Mouse (Mus musculus) heart, adult 2 months (tissue): Measurements from ENCODE around the gene Pla2g4d. TPM values are rescaled to one million over a fixed set of nuclear protein-coding genes. Genes with fewer than 3 reads are reported as not detected.
"Not testable (repeated sequence)": the region's sequence is repeated elsewhere in the genome, so short reads cannot be mapped to it uniquely, and the experiment has no call there.

Experiments used
- DNase-seq, 2 experiments: peaks; one replicate each; pipeline ENCODE4 v3.0.0; 2021
- H3K27ac ChIP-seq: fragments of 200-600 bp; 2 replicates; pipeline ENCODE4 v1.8.1; 2022
- H3K27me3 ChIP-seq: fragments of 200-500 bp; 2 replicates; pipeline ENCODE4 v1.6.1; 2012; ENCODE audit warnings: mild to moderate bottlenecking, low read length, inconsistent platforms, mixed read lengths; ENCODE audit not compliant: control insufficient read depth, insufficient read depth
- H3K36me3 ChIP-seq: fragments of 200-500 bp; 2 replicates; pipeline ENCODE4 v1.6.1; 2012; ENCODE audit warnings: low read length, inconsistent platforms; ENCODE audit not compliant: control insufficient read depth, insufficient read depth
- H3K4me1 ChIP-seq: fragments of 200-500 bp; 2 replicates; pipeline ENCODE4 v1.6.1; 2011; ENCODE audit warnings: low read length; ENCODE audit not compliant: control insufficient read depth, insufficient read depth
- H3K4me3 ChIP-seq: fragments of 200-600 bp; 2 replicates; pipeline ENCODE4 v1.8.1; 2022
- H3K79me2 ChIP-seq: fragments of 200-500 bp; replicated peaks from 2 replicates; pipeline ENCODE4 v1.6.1; 2012; ENCODE audit warnings: mild to moderate bottlenecking, inconsistent platforms, low read length, moderate library complexity, mixed read lengths; ENCODE audit not compliant: control insufficient read depth, insufficient read depth
- H3K9ac ChIP-seq: fragments of 200-500 bp; 2 replicates; pipeline ENCODE4 v1.6.1; 2012; ENCODE audit warnings: low read depth, mild to moderate bottlenecking, control low read depth, inconsistent platforms, low read length, mixed read lengths
- CTCF ChIP-seq: fragments of 200-600 bp; IDR thresholded peaks from 2 replicates; pipeline ENCODE4 v1.8.1; 2022; ENCODE audit warnings: antibody characterized with exemption, mild to moderate bottlenecking, moderate library complexity
- EP300 ChIP-seq: fragments of 200-500 bp; IDR thresholded peaks from 2 replicates; pipeline ENCODE4 v1.6.1; 2011; ENCODE audit warnings: low read depth, low read length, control low read depth; ENCODE audit not compliant: insufficient read depth
- POLR2A ChIP-seq: fragments of 200-500 bp; IDR thresholded peaks from 2 replicates; pipeline ENCODE4 v1.6.1; 2011; ENCODE audit warnings: mild to moderate bottlenecking, low read depth, low read length, control low read depth; ENCODE audit not compliant: insufficient read depth
- WGBS: fragments of 180-500 bp; shearing (Covaris S2); methylation state at CpG from one replicate; pipeline ENCODE4 v1.1.7; 2018; 5-methylcytosine and 5-hydroxymethylcytosine counted together
- intact Hi-C: fragments of 180-260 bp; cut with DNase I; formaldehyde crosslinking; loops from one replicate; pipeline ENCODE4 v1.15.1; 2025
- polyA plus RNA-seq: library from polyadenylated mRNA; depleted of rRNA; stranded (reverse); fragments of >200 nt; gene quantifications from 2 replicates; pipeline ENCODE4 v1.2.3, GENCODE M21; 2012; rRNA removed
- total RNA-seq, 2 experiments: library from RNA; stranded (reverse); gene quantifications; 2 replicates each; pipeline ENCODE4 v1.2.3; 2021

Gene Pla2g4d
- total and polyA plus RNA-seq, 3 experiments: not detected

GRCm38 (mm10) chr2:120242791-120243467 lies 46.1 kb downstream of the Pla2g4d start:
- Histone ChIP-seq H3K79me2 (no peaks in the 10 kb centered on the region), H3K9ac (no peak overlapping the region), H3K27me3 (no peaks in the 10 kb centered on the region), H3K36me3 (no peaks in the 10 kb centered on the region), H3K4me1 (no peaks in the 10 kb centered on the region), H3K27ac (no peak overlapping the region), H3K4me3 (no peak overlapping the region; the same call in 1 of the 2 replicates)
- no peak for DNase-seq
- 76% methylated on average over 5 of the region's 5 CpGs for WGBS
- intact Hi-C loops: no loop called here
- TF ChIP-seq CTCF (no peak), POLR2A (no peak), EP300 (no peak)

GRCm38 (mm10) chr2:120238733-120239132 lies 50.3 kb downstream of the Pla2g4d start:
- WGBS: 61% methylated on average over 9 of the region's 9 CpGs
- H3K9ac ChIP-seq, intact Hi-C loops, H3K79me2 ChIP-seq, H3K4me1 ChIP-seq, H3K27ac ChIP-seq, H3K4me3 ChIP-seq, H3K36me3 ChIP-seq, H3K27me3 ChIP-seq: not testable (repeated sequence)
- DNase-seq: peak in 1 of 2 experiments; percentile 17

- no peaks in the 10 kb centered on the region for H3K79me2 ChIP-seq
- H3K36me3 ChIP-seq: no peaks in the 10 kb centered on the region
- intact Hi-C loops: no loop called here
- peaks cover 3% of the 10 kb centered on the region; the same call in 1 of the 2 replicates for H3K4me1 ChIP-seq
- DNase-seq: no peak
- no peaks in the 10 kb centered on the region for H3K27me3 ChIP-seq
- no peak overlapping the region for H3K27ac ChIP-seq
- TF ChIP-seq CTCF (no peak), EP300 (no peak), POLR2A (no peak)
- H3K4me3 ChIP-seq: no peak overlapping the region
- H3K9ac ChIP-seq: no peak overlapping the region
- WGBS: 57% methylated on average over 5 of the region's 5 CpGs
These were observed 51.2 kb downstream of the Pla2g4d start for GRCm38 (mm10) chr2:120237784-120238183.

GRCm38 (mm10) chr2:120235947-120236640 lies 52.9 kb downstream of the Pla2g4d start:
- H3K27ac ChIP-seq: peak overlapping the region; percentile 40
- 41% methylated on average over 3 of the region's 3 CpGs for WGBS

GRCm38 (mm10) chr2:120235381-120235780 lies 53.6 kb downstream of the Pla2g4d start:
- no peak overlapping the region for H3K9ac ChIP-seq
- no peak for DNase-seq
- H3K79me2 ChIP-seq: no peaks in the 10 kb centered on the region
- no peak overlapping the region for H3K4me3 ChIP-seq
- 72% methylated on average over 3 of the region's 3 CpGs for WGBS
- peaks cover 5% of the 10 kb centered on the region; the same call in 1 of the 2 replicates for H3K4me1 ChIP-seq
- H3K27ac ChIP-seq: no peak overlapping the region
- TF ChIP-seq EP300 (no peak), POLR2A (no peak), CTCF (no peak)
- no peaks in the 10 kb centered on the region for H3K27me3 ChIP-seq
- no peaks in the 10 kb centered on the region for H3K36me3 ChIP-seq
- intact Hi-C loops: no loop called here

More at GRCm38 (mm10) chr2:120235947-120236640, 52.9 kb downstream of the Pla2g4d start:
- DNase-seq: no peak
- peaks cover 3% of the 10 kb centered on the region; the same call in 1 of the 2 replicates for H3K4me1 ChIP-seq
- H3K36me3 ChIP-seq: no peaks in the 10 kb centered on the region
- H3K9ac ChIP-seq: no peak overlapping the region
- H3K27me3 ChIP-seq: no peaks in the 10 kb centered on the region
- H3K4me3 ChIP-seq: no peak overlapping the region
- intact Hi-C loops: no loop called here
- peak; percentile 21; the same call in 1 of the 2 replicates for TF ChIP-seq EP300
- no peak for TF ChIP-seq POLR2A
- H3K79me2 ChIP-seq: no peaks in the 10 kb centered on the region

GRCm38 (mm10) chr2:120231642-120232041 lies 57.4 kb downstream of the Pla2g4d start:
- DNase-seq: no peak

More at GRCm38 (mm10) chr2:120231642-120232041, 57.4 kb downstream of the Pla2g4d start:
- no peak overlapping the region for H3K9ac ChIP-seq
- no peak overlapping the region for H3K4me3 ChIP-seq
- no peaks in the 10 kb centered on the region for H3K79me2 ChIP-seq
- intact Hi-C loops: no loop called here
- H3K27ac ChIP-seq: no peak overlapping the region
- H3K27me3 ChIP-seq: no peaks in the 10 kb centered on the region
- TF ChIP-seq CTCF: no peak
- TF ChIP-seq EP300: no peak
- TF ChIP-seq POLR2A: no peak
- WGBS: 35% methylated on average over 3 of the region's 3 CpGs
- H3K4me1 ChIP-seq: peaks cover 5% of the 10 kb centered on the region; the same call in 1 of the 2 replicates
- no peaks in the 10 kb centered on the region for H3K36me3 ChIP-seq

Other genes with a start within 250 kb of the Pla2g4d start
- gene Ehd4, start 134.6 kb downstream of the Pla2g4d start, total RNA-seq: 100 to 1,000 TPM; 330 to 373 TPM
- gene Ehd4, start 134.6 kb downstream of the Pla2g4d start, polyA plus RNA-seq: 213 and 279 TPM in 2 replicates
- 1 to 10 TPM; 3.5 to 4.0 TPM for gene Pla2g4e, start 43.9 kb downstream of the Pla2g4d start, total RNA-seq
- gene Pla2g4e, start 43.9 kb downstream of the Pla2g4d start, polyA plus RNA-seq: 5.9 and 8.4 TPM in 2 replicates
- gene Pla2g4f, start 25.0 kb upstream of the Pla2g4d start, total RNA-seq: not detected
- gene Pla2g4f, start 25.0 kb upstream of the Pla2g4d start, polyA plus RNA-seq: 0.08 TPM in 1 of 2 replicates, not detected in the other
- gene Vps39, start 63.9 kb upstream of the Pla2g4d start, total RNA-seq: 10 to 100 TPM; 25.9 to 27.2 TPM
- gene Vps39, start 63.9 kb upstream of the Pla2g4d start, polyA plus RNA-seq: 14.9 and 44.8 TPM in 2 replicates
- gene Ganc, start 114.7 kb upstream of the Pla2g4d start, total RNA-seq: 10 to 100 TPM; 22.0 to 24.5 TPM
- 14.3 and 20.3 TPM in 2 replicates for gene Ganc, start 114.7 kb upstream of the Pla2g4d start, polyA plus RNA-seq
- gene Tmem87a, start 114.9 kb upstream of the Pla2g4d start, total RNA-seq: 10 to 100 TPM; 15.4 to 17.6 TPM
- 7.6 and 12.2 TPM in 2 replicates for gene Tmem87a, start 114.9 kb upstream of the Pla2g4d start, polyA plus RNA-seq
- gene Capn3, start 166.8 kb upstream of the Pla2g4d start, total RNA-seq: 1 to 10 TPM; 1.5 to 1.9 TPM
- gene Capn3, start 166.8 kb upstream of the Pla2g4d start, polyA plus RNA-seq: 2.6 and 3.0 TPM in 2 replicates